Mouse (Mus musculus): Measurements from ENCODE around the gene Sys1. TPM values are rescaled to one million over a fixed set of nuclear protein-coding genes. Genes with fewer than 3 reads are reported as not detected.

Gene Sys1
- 8.4 TPM for polyA plus RNA-seq (2014; fragmentation: Illumina TruSeq; extraction: RNeasy Lipid Tissue Mini Kit (QIAGEN cat#74804))

DNA sequence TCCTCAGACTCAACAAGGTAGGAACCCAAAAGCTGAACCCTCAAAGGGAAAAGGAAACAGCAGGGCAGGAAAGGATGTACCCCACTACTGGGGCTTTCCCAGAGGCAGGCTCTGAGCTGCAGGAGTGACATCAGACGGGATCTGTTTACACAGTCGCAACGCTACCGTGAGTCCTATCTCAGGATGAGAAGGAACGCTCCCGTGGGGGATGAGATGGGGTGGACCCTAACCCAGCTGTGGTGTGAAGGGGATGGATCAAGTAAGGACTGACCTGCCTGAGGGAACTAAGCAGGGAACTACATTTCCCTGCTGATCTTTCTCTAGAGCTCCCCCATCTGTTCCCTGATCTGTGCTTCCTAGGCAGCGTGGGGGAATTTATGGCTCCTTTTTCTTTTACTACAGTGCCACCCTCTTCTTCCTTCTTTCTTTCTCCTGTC lies at the start of gene Sys1:
Gene Sys1, plus strand, starts transcription at position 101 of the 437 bp plus-strand sequence.

DNA sequence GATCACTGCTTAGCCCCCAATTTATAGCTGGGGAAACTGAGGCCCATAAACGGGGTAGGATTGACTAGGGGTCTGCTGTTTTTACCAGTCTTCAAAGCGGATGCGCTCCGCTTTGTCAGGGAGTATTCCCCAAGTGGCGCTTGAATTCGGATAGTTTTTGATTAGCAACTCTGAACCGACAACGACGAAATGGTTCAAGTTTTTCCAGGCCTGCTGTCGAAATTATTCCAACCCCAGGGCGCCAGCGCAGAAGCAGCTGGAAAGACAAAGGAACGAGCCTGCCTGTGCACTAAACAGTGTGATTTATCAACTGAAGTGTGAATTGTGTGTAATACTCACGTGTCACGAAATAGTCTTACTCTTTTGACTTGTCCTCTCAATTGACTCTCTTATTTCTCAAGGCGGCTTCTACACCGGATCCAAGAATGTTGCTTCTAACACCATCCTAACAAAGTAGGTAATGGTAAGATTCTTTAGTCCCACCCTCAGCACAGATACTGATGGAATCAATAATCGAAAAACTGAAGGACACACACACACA lies 13.2 kb upstream of the Sys1 start, which contains the start of gene Sdc4:
Gene Sdc4, minus strand, starts transcription at position 428 of the 541 bp plus-strand sequence.

DNA sequence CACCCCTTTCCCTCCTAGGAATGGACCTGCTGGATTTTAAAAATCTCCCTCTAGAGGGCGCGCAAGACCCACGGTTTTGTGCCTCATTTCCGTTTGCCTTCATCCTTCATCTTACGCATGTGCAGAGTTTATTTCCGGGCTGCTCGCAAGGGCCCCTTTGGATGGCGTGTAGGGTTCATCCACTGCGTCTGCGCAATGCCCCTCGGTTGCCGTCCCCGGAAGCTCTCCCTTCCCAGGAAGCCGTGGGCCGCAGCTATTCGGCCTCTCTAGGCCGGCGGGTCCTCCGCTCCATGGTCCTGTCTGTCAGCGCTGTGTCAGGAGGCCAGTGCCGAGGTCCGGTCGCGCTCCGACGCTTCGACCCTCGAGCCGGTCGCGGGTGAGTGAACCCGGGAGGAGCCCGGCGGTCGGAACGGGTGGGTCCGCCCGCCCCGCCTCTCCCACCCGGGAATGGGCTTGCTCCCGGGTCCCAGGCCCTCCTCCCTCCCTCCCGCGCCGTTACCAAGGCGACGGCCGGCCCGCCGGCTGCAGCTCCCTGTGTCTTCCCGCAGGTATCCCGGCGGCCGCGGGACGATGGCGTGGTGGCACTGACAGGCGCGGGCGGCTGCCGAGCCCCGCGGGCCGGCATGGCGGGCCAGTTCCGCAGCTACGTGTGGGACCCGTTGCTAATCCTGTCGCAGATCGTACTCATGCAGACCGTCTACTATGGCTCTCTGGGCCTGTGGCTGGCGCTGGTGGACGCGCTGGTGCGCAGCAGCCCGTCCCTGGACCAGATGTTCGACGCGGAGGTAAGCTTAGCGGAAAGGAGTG lies 4.2 kb downstream of the Sys1 start, which contains the start of gene Gm20458:
Gene Gm20458, plus strand, starts transcription at position 223 of the 807 bp plus-strand sequence.

DNA sequence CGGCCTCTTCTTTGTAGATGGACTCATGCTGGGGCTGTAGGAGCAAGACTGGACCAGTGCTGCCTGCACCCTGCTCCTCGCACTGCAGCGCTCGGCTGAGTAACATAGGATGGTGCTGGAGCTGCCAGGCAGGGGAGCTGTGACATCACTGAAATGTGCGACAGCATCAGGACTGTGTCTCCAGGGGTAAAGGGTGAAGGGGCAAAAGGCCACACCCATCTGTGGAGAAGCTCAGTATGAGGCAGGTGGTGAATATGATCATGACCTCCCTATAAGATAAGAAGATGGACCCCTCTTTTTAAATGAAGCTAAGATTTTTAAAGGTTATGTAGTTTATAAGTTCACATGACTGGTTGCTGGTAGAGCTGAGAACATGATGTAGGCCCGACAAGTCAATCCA lies 16.9 kb downstream of the Sys1 start, which contains the start of gene Trp53tg5:
Gene Trp53tg5, minus strand, starts transcription at position 101 of the 400 bp plus-strand sequence.

DNA sequence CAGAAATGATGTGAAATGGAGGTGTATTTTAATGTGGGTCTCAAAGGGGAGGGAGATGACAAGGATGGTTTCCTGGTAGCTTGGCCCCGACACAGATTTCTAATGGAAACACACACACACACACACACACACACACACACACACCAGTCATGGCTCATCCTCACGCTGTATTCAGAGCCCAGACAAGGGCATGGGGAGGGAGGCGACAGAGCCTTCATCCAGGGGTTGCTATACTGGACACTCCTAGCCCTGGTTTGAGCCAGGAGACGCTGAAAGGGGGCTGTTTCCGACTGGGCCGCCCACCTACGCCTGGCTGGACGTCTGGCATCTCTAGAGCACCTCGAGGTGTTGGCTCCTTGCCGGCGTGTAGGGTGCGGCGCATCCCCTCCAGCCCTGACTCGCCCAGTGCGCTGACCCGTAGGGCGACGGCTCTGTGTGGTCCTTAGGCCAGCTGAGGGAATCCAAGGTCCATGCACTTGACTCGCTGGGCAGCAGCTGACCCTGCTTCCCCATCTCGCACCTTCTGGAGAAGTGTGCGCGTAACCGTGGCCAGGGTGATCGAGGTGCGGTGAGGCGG lies 29.0 kb downstream of the Sys1 start, which contains the start of gene Dbndd2:
Gene Dbndd2, plus strand, starts transcription at position 426 of the 577 bp plus-strand sequence.

DNA sequence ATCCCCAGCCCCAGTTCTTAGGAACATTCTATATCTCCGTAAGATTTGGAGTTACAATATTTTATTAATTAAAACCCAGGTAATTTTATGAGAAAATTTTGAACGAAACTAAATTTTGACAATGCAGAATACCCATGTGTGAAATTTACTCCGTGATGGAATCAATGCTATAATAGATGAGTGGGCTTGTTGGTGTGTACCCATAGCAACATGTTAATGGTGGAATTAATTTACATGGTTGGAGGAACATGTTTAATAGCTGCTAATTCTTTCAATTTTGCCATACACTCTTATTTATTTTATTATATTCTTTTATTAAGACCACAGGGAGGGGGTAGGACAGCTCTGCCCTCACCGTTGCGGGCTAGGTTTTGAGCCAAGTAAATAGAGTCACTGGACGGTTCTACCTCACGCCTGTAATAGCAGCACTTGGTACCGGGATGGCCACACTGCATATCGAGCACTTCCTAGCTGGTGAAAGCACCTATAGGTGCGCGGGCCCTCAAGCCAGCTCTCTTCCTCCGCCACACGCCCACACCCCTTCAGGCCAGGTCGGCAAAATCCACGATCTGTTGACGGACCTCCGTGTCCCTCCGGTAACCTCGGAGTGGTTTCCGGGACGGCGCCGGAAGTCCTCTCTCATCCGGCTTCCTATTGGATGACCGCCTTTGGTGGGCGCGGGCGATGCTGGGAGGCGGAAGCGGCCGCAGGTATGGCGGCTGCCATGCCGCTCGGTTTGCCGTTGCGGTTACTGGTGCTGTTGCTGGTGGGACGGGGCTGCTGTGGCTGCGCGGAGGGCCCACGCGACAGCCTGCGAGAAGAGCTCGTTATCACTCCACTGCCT lies 40.3 kb downstream of the Sys1 start, which contains the start of gene Pigt:
Gene Pigt, plus strand, starts transcription at position 674 of the 844 bp plus-strand sequence.

Other genes with a start within 250 kb of the Sys1 start
- 1.3 TPM for gene Wfdc15b, start 235.3 kb upstream of the Sys1 start, polyA plus RNA-seq (2014; fragmentation: Illumina TruSeq; extraction: RNeasy Lipid Tissue Mini Kit (QIAGEN cat#74804))
- gene Svs2, start 218.5 kb upstream of the Sys1 start, polyA plus RNA-seq (2014; fragmentation: Illumina TruSeq; extraction: RNeasy Lipid Tissue Mini Kit (QIAGEN cat#74804)) = not detected
- gene Svs3b, start 200.3 kb upstream of the Sys1 start, polyA plus RNA-seq (2014; fragmentation: Illumina TruSeq; extraction: RNeasy Lipid Tissue Mini Kit (QIAGEN cat#74804)) = not detected
- gene Svs4, start 178.5 kb upstream of the Sys1 start, polyA plus RNA-seq (2014; fragmentation: Illumina TruSeq; extraction: RNeasy Lipid Tissue Mini Kit (QIAGEN cat#74804)) = not detected
- not detected for gene Svs3a, start 167.7 kb upstream of the Sys1 start, polyA plus RNA-seq (2014; fragmentation: Illumina TruSeq; extraction: RNeasy Lipid Tissue Mini Kit (QIAGEN cat#74804))
- not detected for gene Svs6, start 140.2 kb upstream of the Sys1 start, polyA plus RNA-seq (2014; fragmentation: Illumina TruSeq; extraction: RNeasy Lipid Tissue Mini Kit (QIAGEN cat#74804))
- gene Svs5, start 124.2 kb upstream of the Sys1 start, polyA plus RNA-seq (2014; fragmentation: Illumina TruSeq; extraction: RNeasy Lipid Tissue Mini Kit (QIAGEN cat#74804)) = 0.91 TPM
- not detected for gene Slpi, start 67.9 kb upstream of the Sys1 start, polyA plus RNA-seq (2014; fragmentation: Illumina TruSeq; extraction: RNeasy Lipid Tissue Mini Kit (QIAGEN cat#74804))
- gene Rbpjl, start 53.8 kb upstream of the Sys1 start, polyA plus RNA-seq (2014; fragmentation: Illumina TruSeq; extraction: RNeasy Lipid Tissue Mini Kit (QIAGEN cat#74804)) = not detected
- gene Matn4, start 51.8 kb upstream of the Sys1 start, polyA plus RNA-seq (2014; fragmentation: Illumina TruSeq; extraction: RNeasy Lipid Tissue Mini Kit (QIAGEN cat#74804)) = not detected
- gene Sdc4, start 13.1 kb upstream of the Sys1 start, polyA plus RNA-seq (2014; fragmentation: Illumina TruSeq; extraction: RNeasy Lipid Tissue Mini Kit (QIAGEN cat#74804)) = 107 TPM
- gene Gm20458, start 4.0 kb downstream of the Sys1 start, polyA plus RNA-seq (2014; fragmentation: Illumina TruSeq; extraction: RNeasy Lipid Tissue Mini Kit (QIAGEN cat#74804)) = not detected
- not detected for gene Trp53tg5, start 16.8 kb downstream of the Sys1 start, polyA plus RNA-seq (2014; fragmentation: Illumina TruSeq; extraction: RNeasy Lipid Tissue Mini Kit (QIAGEN cat#74804))
- 4.7 TPM for gene Dbndd2, start 29.1 kb downstream of the Sys1 start, polyA plus RNA-seq (2014; fragmentation: Illumina TruSeq; extraction: RNeasy Lipid Tissue Mini Kit (QIAGEN cat#74804))
- 8.6 TPM for gene Pigt, start 40.6 kb downstream of the Sys1 start, polyA plus RNA-seq (2014; fragmentation: Illumina TruSeq; extraction: RNeasy Lipid Tissue Mini Kit (QIAGEN cat#74804))
- 1.8 TPM for gene Wfdc2, start 105.4 kb downstream of the Sys1 start, polyA plus RNA-seq (2014; fragmentation: Illumina TruSeq; extraction: RNeasy Lipid Tissue Mini Kit (QIAGEN cat#74804))
- not detected for gene Spint3, start 116.5 kb downstream of the Sys1 start, polyA plus RNA-seq (2014; fragmentation: Illumina TruSeq; extraction: RNeasy Lipid Tissue Mini Kit (QIAGEN cat#74804))
- gene Wfdc6a, start 128.5 kb downstream of the Sys1 start, polyA plus RNA-seq (2014; fragmentation: Illumina TruSeq; extraction: RNeasy Lipid Tissue Mini Kit (QIAGEN cat#74804)) = 0.66 TPM
- gene Eppin, start 136.6 kb downstream of the Sys1 start, polyA plus RNA-seq (2014; fragmentation: Illumina TruSeq; extraction: RNeasy Lipid Tissue Mini Kit (QIAGEN cat#74804)) = not detected
- not detected for gene Wfdc6b, start 156.6 kb downstream of the Sys1 start, polyA plus RNA-seq (2014; fragmentation: Illumina TruSeq; extraction: RNeasy Lipid Tissue Mini Kit (QIAGEN cat#74804))
- not detected for gene Wfdc8, start 156.7 kb downstream of the Sys1 start, polyA plus RNA-seq (2014; fragmentation: Illumina TruSeq; extraction: RNeasy Lipid Tissue Mini Kit (QIAGEN cat#74804))
- gene Wfdc16, start 181.8 kb downstream of the Sys1 start, polyA plus RNA-seq (2014; fragmentation: Illumina TruSeq; extraction: RNeasy Lipid Tissue Mini Kit (QIAGEN cat#74804)) = not detected
- 4.0 TPM for gene Wfdc10, start 199.1 kb downstream of the Sys1 start, polyA plus RNA-seq (2014; fragmentation: Illumina TruSeq; extraction: RNeasy Lipid Tissue Mini Kit (QIAGEN cat#74804))
- not detected for gene Wfdc9, start 199.6 kb downstream of the Sys1 start, polyA plus RNA-seq (2014; fragmentation: Illumina TruSeq; extraction: RNeasy Lipid Tissue Mini Kit (QIAGEN cat#74804))
- gene Wfdc11, start 217.1 kb downstream of the Sys1 start, polyA plus RNA-seq (2014; fragmentation: Illumina TruSeq; extraction: RNeasy Lipid Tissue Mini Kit (QIAGEN cat#74804)) = not detected
- gene Wfdc13, start 228.1 kb downstream of the Sys1 start, polyA plus RNA-seq (2014; fragmentation: Illumina TruSeq; extraction: RNeasy Lipid Tissue Mini Kit (QIAGEN cat#74804)) = not detected
- not detected for gene Spint4, start 241.5 kb downstream of the Sys1 start, polyA plus RNA-seq (2014; fragmentation: Illumina TruSeq; extraction: RNeasy Lipid Tissue Mini Kit (QIAGEN cat#74804))

Measured in ovary, adult 10 weeks (tissue).